24 mouse cellular contexts compared by ENCODE assay signal in genomic region chrX:42401564-42402334, GRCm38 (mm10).
DNase-seq lines count a peak whose midpoint lies in the region; ATAC-seq and TF ChIP-seq lines count a peak whose summit lies in the region.
"Had no signal": no experiment of that assay in that cellular context is flagged by ENCODE, and none has a peak within 500 bp of the region (broad histone marks: within the 10 kb centered on the region; RNA-seq: fewer than 3 reads in every experiment).

No protein-coding gene starts in this region.

- no peak for ATAC-seq in kidney, embryonic 16.5 days (ENCODE audit: low FRiP score, low TSS enrichment)
- peak; percentile 75 for ATAC-seq in midbrain, embryonic 11.5 days (ENCODE audit: low FRiP score)
- ATAC-seq in midbrain, embryonic 13.5 days = no peak
- ATAC-seq: CD4-positive, CD25-positive, alpha-beta regulatory T cell, adult 4 months; forebrain, postnatal 0 days; intestine, embryonic 16.5 days had no signal

- TF ChIP-seq CTCF in kidney, adult 2 months (conservative IDR thresholded peaks at IDR 0.05; ENCODE audit: insufficient read depth, insufficient read length, low read depth, low read length) = no peak

- no peaks in the 10 kb centered on the region for H3K27me3 ChIP-seq in kidney, adult 2 months (replicated peaks; ENCODE audit: control insufficient read depth, insufficient read depth, low read length)
- no peaks in the 10 kb centered on the region for H3K27me3 ChIP-seq in kidney, embryonic 16.5 days (ENCODE audit: insufficient read depth, low read length)
- H3K27me3 ChIP-seq in midbrain, embryonic 11.5 days (ENCODE audit: control insufficient read depth, insufficient read depth, low read length) = no peaks in the 10 kb centered on the region
- H3K27me3 ChIP-seq in midbrain, embryonic 13.5 days = no peaks in the 10 kb centered on the region
- H3K27me3 ChIP-seq: embryonic facial prominence, embryonic 12.5 days; hindbrain, embryonic 15.5 days; kidney, embryonic 15.5 days; limb, embryonic 13.5 days had no signal

- no peak for TF ChIP-seq POLR2A in kidney, adult 2 months (IDR thresholded peaks at IDR 0.05; ENCODE audit: low read depth, low read length)

- no peaks in the 10 kb centered on the region for H3K36me3 ChIP-seq in kidney, adult 2 months (ENCODE audit: control insufficient read depth, insufficient read depth, low read length)
- no peaks in the 10 kb centered on the region for H3K36me3 ChIP-seq in kidney, embryonic 16.5 days (ENCODE audit: insufficient read depth, low read length)
- no peaks in the 10 kb centered on the region for H3K36me3 ChIP-seq in midbrain, embryonic 11.5 days (ENCODE audit: control insufficient read depth, insufficient read depth, low read length)
- H3K36me3 ChIP-seq in midbrain, embryonic 13.5 days = no peaks in the 10 kb centered on the region
- H3K36me3 ChIP-seq: embryonic facial prominence, embryonic 12.5 days; G1E; hindbrain, embryonic 15.5 days; kidney, embryonic 15.5 days; limb, embryonic 13.5 days had no signal

- no peaks in the 10 kb centered on the region for H3K4me1 ChIP-seq in kidney, adult 2 months (ENCODE audit: control insufficient read depth, insufficient read depth, low read length)
- no peaks in the 10 kb centered on the region for H3K4me1 ChIP-seq in kidney, embryonic 16.5 days (ENCODE audit: insufficient read depth, low read length)
- no peaks in the 10 kb centered on the region for H3K4me1 ChIP-seq in midbrain, embryonic 11.5 days (ENCODE audit: control insufficient read depth, insufficient read depth, low read length)
- no peaks in the 10 kb centered on the region for H3K4me1 ChIP-seq in midbrain, embryonic 13.5 days (replicated peaks)
- H3K4me1 ChIP-seq: embryonic facial prominence, embryonic 12.5 days; hindbrain, embryonic 15.5 days; kidney, embryonic 15.5 days; limb, embryonic 13.5 days; megakaryocyte, embryonic 14.5 days had no signal

- DNase-seq in adrenal gland, postnatal 14 days = peak; percentile 3
- DNase-seq in adrenal gland, postnatal 25 days = no peak
- DNase-seq in kidney, adult 2 months = peak; percentile 0
- DNase-seq in midbrain, embryonic 11.5 days (ENCODE audit: low spot score, missing footprints) = peak; percentile 84
- no peak for DNase-seq in liver
- no peak for DNase-seq in left cerebral cortex, postnatal 10 days (ENCODE audit: extremely low spot score in 1 of 2, low spot score in 2 of 2)
- DNase-seq: cerebellum, adult 18-20 months; cerebellum, postnatal 25 days; forebrain, postnatal 0 days; heart, postnatal 10 days; thymus, postnatal 14 days had no signal

- intact Hi-C loops in left cerebral cortex, postnatal 10 days (cut with DNase I) = no loop called here

- no peak overlapping the region for H3K4me2 ChIP-seq in kidney, embryonic 16.5 days (replicated peaks; ENCODE audit: low read depth, low read length)
- no peak overlapping the region for H3K4me2 ChIP-seq in midbrain, embryonic 11.5 days
- H3K4me2 ChIP-seq in midbrain, embryonic 13.5 days (replicated peaks) = no peak overlapping the region
- H3K4me2 ChIP-seq: embryonic facial prominence, embryonic 12.5 days; heart, embryonic 11.5 days; hindbrain, embryonic 15.5 days; kidney, embryonic 15.5 days; limb, embryonic 13.5 days had no signal

- no peak overlapping the region for H3K27ac ChIP-seq in kidney, adult 2 months (ENCODE audit: insufficient read depth, low read depth, low read length)
- no peak overlapping the region for H3K27ac ChIP-seq in kidney, embryonic 16.5 days (ENCODE audit: low read length)
- H3K27ac ChIP-seq in midbrain, embryonic 11.5 days (ENCODE audit: low read depth, low read length) = no peak overlapping the region
- H3K27ac ChIP-seq in midbrain, embryonic 13.5 days = no peak overlapping the region
- H3K27ac ChIP-seq: embryonic facial prominence, embryonic 12.5 days; hindbrain, embryonic 15.5 days; kidney, embryonic 15.5 days; limb, embryonic 13.5 days; liver, embryonic 14.5 days had no signal

- WGBS in kidney, adult 2 months = 47% methylated on average over 7 of the region's 7 CpGs
- 57% methylated on average over 7 of the region's 7 CpGs for WGBS in kidney, embryonic 16.5 days
- 42% methylated on average over 7 of the region's 7 CpGs for WGBS in midbrain, embryonic 11.5 days
- WGBS in midbrain, embryonic 13.5 days = 46% methylated on average over 7 of the region's 7 CpGs

- no peak overlapping the region for H3K4me3 ChIP-seq in kidney, adult 2 months (ENCODE audit: insufficient read depth, low read depth, low read length)
- no peak overlapping the region for H3K4me3 ChIP-seq in kidney, embryonic 16.5 days (ENCODE audit: low read length)
- H3K4me3 ChIP-seq in midbrain, embryonic 11.5 days (ENCODE audit: low read depth, low read length) = no peak overlapping the region
- no peak overlapping the region for H3K4me3 ChIP-seq in midbrain, embryonic 13.5 days (replicated peaks)
- H3K4me3 ChIP-seq: embryonic facial prominence, embryonic 12.5 days; erythroblast, embryonic 14.5 days; hindbrain, embryonic 15.5 days; kidney, embryonic 15.5 days; limb, embryonic 13.5 days; megakaryocyte, embryonic 14.5 days had no signal

- H3K9me3 ChIP-seq in kidney, embryonic 16.5 days (ENCODE audit: low read length) = no peaks in the 10 kb centered on the region
- no peaks in the 10 kb centered on the region for H3K9me3 ChIP-seq in midbrain, embryonic 11.5 days (ENCODE audit: control insufficient read depth, low read length)
- no peaks in the 10 kb centered on the region for H3K9me3 ChIP-seq in midbrain, embryonic 13.5 days
- H3K9me3 ChIP-seq: embryonic facial prominence, embryonic 12.5 days; G1E; hindbrain, embryonic 15.5 days; kidney, embryonic 15.5 days; limb, embryonic 13.5 days; megakaryocyte, embryonic 14.5 days had no signal

- H3K9ac ChIP-seq in kidney, embryonic 16.5 days (replicated peaks; ENCODE audit: low read length) = no peak overlapping the region
- H3K9ac ChIP-seq in midbrain, embryonic 11.5 days (ENCODE audit: low read length) = no peak overlapping the region
- H3K9ac ChIP-seq in midbrain, embryonic 13.5 days (replicated peaks) = no peak overlapping the region
- H3K9ac ChIP-seq: embryonic facial prominence, embryonic 12.5 days; forebrain, postnatal 0 days; hindbrain, embryonic 15.5 days; kidney, embryonic 15.5 days; limb, embryonic 13.5 days; liver, embryonic 14.5 days had no signal

Comparison
In these comparisons a context has a peak if more than half of its experiments do, and no peak if none do; other contexts are left out.
1. DNase-seq: peak in adrenal gland, postnatal 14 days (single experiment), kidney, adult 2 months (single experiment) and midbrain, embryonic 11.5 days (single experiment); none in adrenal gland, postnatal 25 days (single experiment), liver (single experiment) and left cerebral cortex, postnatal 10 days (0 of 2).